Mouse (Mus musculus) right cerebral cortex, postnatal 25 days (tissue): Measurements from ENCODE around the gene Cx3cl1.

ENCODE experiments used
- DNase-seq: peaks from one replicate; pipeline ENCODE4 v3.0.0; 2022

The Cx3cl1 gene

DNA sequence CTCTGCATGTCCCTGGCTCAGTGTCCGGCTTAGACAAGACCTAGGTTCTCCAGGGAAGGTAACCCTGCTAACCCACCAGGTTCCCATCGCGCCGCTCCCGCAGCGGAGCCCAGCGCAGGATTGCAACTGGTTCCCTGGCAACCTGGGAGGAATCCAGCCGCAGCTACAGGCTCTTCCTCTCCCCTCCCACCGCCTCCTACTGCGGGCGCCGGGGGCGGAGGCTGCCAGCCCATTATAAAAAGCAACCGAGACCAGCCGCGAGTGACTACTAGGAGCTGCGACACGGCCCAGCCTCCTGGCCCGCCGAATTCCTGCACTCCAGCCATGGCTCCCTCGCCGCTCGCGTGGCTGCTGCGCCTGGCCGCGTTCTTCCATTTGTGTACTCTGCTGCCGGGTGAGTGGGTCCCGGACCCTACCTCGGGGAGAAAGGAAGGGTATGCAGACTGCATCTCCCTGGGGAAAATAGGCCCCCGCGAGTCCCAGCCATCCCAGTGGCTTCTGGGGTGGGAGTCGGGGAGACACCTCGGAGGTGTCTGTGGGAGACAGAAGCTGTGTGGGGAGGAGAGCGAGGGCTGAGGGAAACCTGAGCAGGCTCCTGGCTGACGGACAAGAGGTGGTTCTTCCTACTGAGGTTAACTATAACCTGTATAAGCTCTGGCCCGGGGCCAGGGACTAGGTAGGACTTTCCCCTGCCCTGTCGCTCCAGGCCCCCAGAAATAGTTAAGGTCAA is at the start of gene Cx3cl1:
TSS of gene Cx3cl1 (plus strand) at position 69 of the 730 bp plus-strand sequence.
- DNase-seq = peak; percentile 93

DNA sequence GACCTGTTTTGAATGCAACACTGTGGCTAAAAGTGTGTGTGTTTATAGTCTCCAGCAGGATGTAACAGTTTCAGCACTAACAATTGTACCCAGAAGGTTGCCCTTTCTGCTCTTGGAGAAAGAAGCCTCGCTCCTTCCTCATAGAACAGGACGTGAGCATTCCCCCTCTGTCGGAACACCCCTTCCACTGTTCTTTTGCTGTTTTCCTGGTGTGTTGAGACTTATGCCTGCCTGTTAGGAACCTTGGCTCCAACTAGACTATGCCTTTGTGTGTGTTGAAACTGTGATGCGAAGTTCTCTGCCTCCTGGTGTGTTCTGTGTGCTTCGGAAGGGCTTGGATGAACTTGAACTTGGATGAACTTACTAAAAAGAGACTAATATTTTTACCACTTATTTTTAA is 45.8 kb upstream of the Cx3cl1 start:
- DNase-seq = no peak

DNA sequence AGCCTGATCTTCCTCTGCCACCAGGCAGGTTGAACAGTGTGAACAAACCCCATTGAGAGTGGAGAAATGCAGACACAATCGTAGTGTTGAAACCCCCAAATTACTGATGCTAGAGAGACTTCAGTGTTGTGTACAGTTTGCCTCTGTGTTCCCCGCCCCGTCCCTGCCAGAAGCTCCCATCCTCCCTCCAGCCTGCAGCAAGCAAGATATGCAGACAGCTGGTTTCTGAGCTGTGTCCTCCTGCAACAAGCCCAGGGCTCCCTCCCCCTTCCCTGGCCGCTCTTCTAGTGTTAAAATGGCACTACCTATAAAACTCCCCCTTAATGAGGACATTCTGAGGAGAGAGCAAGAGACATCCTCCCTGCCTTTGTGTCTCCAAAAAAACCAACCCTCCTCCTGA is 42.5 kb upstream of the Cx3cl1 start:
- DNase-seq = no peak

- no peak for DNase-seq
Observed at GRCm38 (mm10) chr8:94733821-94734465, 37.9 kb upstream of the Cx3cl1 start.

- DNase-seq = no peak
Observed at GRCm38 (mm10) chr8:94734735-94735350, 37.0 kb upstream of the Cx3cl1 start.

DNA sequence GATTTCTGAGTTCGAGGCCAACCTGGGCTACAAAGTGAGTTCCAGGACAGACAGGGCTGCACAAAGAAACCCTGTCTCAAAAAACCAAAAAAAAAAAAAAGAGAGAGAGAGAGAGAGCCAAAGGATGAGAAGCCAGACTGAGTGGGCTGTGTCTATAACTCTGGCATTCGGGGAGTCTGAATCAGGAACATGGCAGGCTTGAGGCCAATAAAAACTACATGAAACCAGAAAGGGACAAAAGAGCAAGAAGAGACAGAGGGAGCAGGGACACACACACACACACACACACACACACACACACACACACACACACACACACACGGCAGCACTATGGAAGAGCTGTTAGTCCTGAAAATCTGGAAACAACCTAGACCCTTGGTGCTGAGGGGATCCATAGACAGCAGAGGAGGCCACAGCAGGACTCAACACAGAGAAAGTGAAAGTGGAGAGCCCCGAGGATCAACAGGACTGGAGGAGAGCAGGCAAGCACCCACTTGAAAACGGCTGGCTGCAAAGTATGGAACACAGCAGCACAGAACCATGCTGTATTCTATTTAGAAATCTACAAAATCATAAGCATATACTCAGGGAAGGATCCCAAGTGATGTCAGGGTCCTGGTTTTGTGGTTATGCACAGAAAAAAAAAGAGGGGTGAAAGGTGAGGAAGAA is 36.2 kb upstream of the Cx3cl1 start:
- no peak for DNase-seq

GRCm38 (mm10) chr8:94739829-94740228 is 32.0 kb upstream of the Cx3cl1 start:
- DNase-seq = no peak

GRCm38 (mm10) chr8:94740591-94740990 is 31.2 kb upstream of the Cx3cl1 start:
- DNase-seq = no peak

GRCm38 (mm10) chr8:94741726-94742125 is 30.1 kb upstream of the Cx3cl1 start:
- no peak for DNase-seq

DNA sequence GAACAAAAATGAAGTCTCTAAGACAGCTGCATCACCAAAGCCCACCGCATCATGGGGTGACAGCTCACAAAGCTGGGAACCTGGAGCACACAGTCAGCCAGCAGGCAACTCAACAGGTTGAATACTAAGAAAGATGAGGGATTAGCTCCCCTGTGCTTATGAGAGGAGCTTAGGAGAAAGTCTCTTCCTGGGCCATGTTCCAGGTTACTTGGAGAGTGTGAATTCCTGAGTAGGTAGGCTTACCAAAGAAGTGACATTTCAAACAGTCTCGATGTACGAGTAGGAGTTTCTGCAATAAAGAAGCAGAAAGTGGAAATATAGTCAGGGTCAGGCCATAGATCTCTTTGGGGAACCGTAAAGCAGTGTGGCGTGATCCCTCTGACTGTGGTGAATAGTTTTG is 27.3 kb upstream of the Cx3cl1 start:
- no peak for DNase-seq

DNA sequence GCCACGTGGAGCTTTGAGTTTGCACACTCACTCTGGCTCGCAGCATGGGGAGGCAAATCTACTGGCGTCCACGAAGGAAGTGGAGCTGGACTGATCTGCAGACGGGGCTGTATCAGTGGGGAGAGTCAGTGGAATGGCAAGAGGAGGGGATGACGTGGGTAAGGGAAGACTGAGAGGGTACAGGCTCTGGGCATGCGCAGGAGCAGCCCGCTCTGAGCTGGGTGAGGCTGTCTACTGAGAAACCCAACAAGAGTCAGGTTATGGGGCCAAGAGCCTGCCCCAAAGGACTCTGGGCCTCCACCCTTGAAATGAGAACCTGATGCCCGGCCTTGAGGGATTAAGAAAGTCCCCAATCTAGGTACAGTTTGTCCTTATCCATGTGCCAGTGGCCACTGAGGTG is 26.8 kb upstream of the Cx3cl1 start:
- DNase-seq = no peak

DNA sequence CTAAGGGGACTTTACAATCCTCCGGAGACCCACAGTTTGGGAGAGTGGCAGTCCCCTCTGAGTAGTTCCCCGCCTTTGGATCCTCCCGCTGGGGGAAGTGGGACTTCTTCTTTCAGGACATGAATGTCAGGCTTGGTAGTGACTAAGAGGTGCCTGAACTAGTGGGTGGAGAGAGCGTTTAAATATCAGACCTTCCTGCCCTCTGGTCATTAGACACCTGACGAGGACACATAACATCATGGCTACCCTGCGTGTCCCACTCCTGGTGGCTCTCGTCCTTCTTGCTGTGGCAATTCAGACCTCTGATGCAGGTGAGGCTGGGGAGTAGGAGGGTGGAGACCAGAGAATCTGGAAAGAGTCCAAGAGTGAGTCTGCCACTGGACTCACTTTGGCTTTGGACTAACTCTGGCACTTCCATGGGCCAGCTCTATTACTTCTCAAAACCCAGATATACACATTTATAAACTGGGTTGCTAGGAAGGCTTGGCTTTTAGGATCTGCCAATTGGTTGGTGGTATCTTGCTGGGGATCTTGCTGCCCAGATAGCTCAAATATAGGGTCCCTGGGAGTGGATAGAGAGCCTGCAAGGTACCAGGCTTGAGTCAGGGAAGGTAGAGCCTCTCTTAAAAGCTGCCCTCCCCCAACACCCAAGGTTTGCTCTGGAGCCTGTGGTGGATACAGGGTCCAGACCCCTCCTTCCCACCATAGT is 26.2 kb upstream of the Cx3cl1 start, which contains the start of gene Ccl22:
TSS of gene Ccl22 (plus strand) at position 115 of the 709 bp plus-strand sequence.
- no peak for DNase-seq

DNA sequence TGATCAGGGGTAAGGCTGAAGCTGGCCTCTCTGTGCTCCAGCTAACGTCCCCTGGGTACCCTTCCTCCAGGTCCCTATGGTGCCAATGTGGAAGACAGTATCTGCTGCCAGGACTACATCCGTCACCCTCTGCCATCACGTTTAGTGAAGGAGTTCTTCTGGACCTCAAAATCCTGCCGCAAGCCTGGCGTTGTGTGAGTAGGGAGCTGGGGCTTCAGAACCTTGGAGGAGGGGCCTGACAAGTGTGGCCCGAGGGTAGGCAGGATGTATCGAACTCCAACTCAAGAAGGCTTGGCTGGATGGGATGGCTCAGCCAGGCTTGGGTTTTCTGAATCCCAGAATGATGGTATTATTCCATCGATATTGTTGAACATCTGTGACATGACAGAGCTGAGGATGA is 25.0 kb upstream of the Cx3cl1 start:
- no peak for DNase-seq

- DNase-seq = no peak
Observed at GRCm38 (mm10) chr8:94748363-94748762, 23.4 kb upstream of the Cx3cl1 start.

DNA sequence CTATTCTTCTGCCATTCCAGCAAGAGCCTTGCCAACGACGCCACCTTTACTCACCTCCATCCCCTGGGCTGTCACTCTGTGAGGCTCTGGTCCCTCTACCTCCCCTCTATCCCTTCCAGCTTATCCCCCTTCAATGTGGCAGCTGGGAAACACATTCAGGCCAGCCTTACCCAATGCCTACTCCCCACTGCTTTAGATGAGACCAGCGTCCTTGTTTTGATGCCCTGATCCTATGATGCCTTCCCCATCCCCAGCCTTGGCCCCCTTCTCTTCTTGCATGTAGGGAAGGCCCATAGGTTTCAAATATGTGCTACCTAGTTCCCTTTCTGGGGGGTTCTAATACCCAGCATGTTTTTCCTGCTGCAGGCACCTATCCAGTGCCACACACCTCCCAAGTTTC is 21.9 kb upstream of the Cx3cl1 start:
- DNase-seq = no peak

- no peak for DNase-seq
Observed at GRCm38 (mm10) chr8:94751023-94751849, 20.6 kb upstream of the Cx3cl1 start.

GRCm38 (mm10) chr8:94754006-94754405 is 17.8 kb upstream of the Cx3cl1 start:
- no peak for DNase-seq

- DNase-seq = no peak
Observed at GRCm38 (mm10) chr8:94754486-94754885, 17.3 kb upstream of the Cx3cl1 start.

- DNase-seq = no peak
Observed at GRCm38 (mm10) chr8:94767035-94767434, 4.8 kb upstream of the Cx3cl1 start.

- DNase-seq = no peak
Observed at GRCm38 (mm10) chr8:94770945-94771344, 864 bp upstream of the Cx3cl1 start.

DNA sequence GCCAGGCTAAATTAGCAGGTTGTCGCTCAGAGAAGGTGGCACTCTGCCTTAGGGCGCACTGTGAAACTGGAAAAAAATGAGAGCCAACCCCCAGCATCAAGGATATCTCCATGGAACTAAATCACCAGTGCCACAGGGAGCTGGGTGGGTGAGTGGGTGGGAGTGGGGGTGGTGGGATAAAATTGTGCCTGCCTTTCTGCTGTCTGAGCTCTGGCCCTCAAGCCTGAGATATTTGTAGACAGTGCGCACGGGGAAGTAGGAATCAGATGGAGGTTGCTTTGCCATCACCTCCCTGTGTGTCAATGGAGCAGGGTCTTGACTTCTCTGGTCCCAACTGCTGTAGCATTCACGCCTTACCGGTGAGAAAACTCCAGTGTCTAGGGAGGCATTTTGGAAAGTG is 1.2 kb downstream of the Cx3cl1 start:
- DNase-seq = no peak

- DNase-seq = peak; percentile 82
Observed at GRCm38 (mm10) chr8:94773700-94774171, 1.9 kb downstream of the Cx3cl1 start.
